Mouse (Mus musculus) liver, embryonic 11.5 days (tissue): Measurements from ENCODE around the gene Ptgir. TPM values are rescaled to one million over a fixed set of nuclear protein-coding genes. Genes with fewer than 3 reads are reported as not detected.

Source experiments
- ATAC-seq: fragments of 200-750 bp; cut with Nextera tagmentation; replicated peaks from 2 replicates; pipeline ENCODE4 v1.8.0; 2017; ENCODE audit warnings: moderate number of reproducible peaks, mild to moderate bottlenecking, moderate TSS enrichment, moderate library complexity; ENCODE audit not compliant: low FRiP score
- DNase-seq: peaks from one replicate; pipeline ENCODE4 v3.0.0-alpha.2; 2017; ENCODE audit warnings: low spot score
- H3K27ac ChIP-seq: fragments of 300-500 bp; sonication (generic); 2 replicates; pipeline ENCODE4 v1.5.1; 2014; ENCODE audit warnings: mild to moderate bottlenecking, low read depth, low read length, control low read depth
- H3K27me3 ChIP-seq: fragments of 300-500 bp; sonication (generic); replicated peaks from 2 replicates; pipeline ENCODE4 v1.6.1; 2014; ENCODE audit warnings: low read length, mixed read lengths; ENCODE audit not compliant: control insufficient read depth, insufficient read depth
- H3K36me3 ChIP-seq: fragments of 300-500 bp; sonication (generic); 2 replicates; pipeline ENCODE4 v1.6.1; 2014; ENCODE audit warnings: mild to moderate bottlenecking, low read length, moderate library complexity, mixed read lengths; ENCODE audit not compliant: control insufficient read depth, insufficient read depth
- H3K4me1 ChIP-seq: fragments of 300-500 bp; sonication (generic); replicated peaks from 2 replicates; pipeline ENCODE4 v1.6.1; 2014; ENCODE audit warnings: low read length, mixed read lengths; ENCODE audit not compliant: control insufficient read depth, insufficient read depth
- H3K4me2 ChIP-seq: fragments of 300-500 bp; sonication (generic); 2 replicates; pipeline ENCODE4 v1.6.1; 2014; ENCODE audit warnings: mild to moderate bottlenecking, control low read depth, moderate library complexity
- H3K4me3 ChIP-seq: fragments of 300-500 bp; sonication (generic); 2 replicates; pipeline ENCODE4 v1.5.1; 2014; ENCODE audit warnings: low read depth, low read length, control low read depth
- H3K9ac ChIP-seq: fragments of 300-500 bp; sonication (generic); 2 replicates; pipeline ENCODE4 v1.6.1; 2014; ENCODE audit warnings: low read depth, low read length, control low read depth
- H3K9me3 ChIP-seq: fragments of 300-500 bp; sonication (generic); 2 replicates; pipeline ENCODE4 v1.6.1; 2016; ENCODE audit warnings: low read length, inconsistent platforms, mixed read lengths; ENCODE audit not compliant: control insufficient read depth
- WGBS: fragments of 180-500 bp; shearing (Covaris S2); extraction: QIAGEN DNeasy Blood & Tissue Kit; methylation state at CpG from one replicate; pipeline ENCODE4 v1.1.7; 2014; 5-methylcytosine and 5-hydroxymethylcytosine counted together
- polyA plus RNA-seq: library from polyadenylated mRNA; unstranded; fragments of >200 nt; fragmentation: Nextera tagmentation; extraction: Ambion mirVana; gene quantifications from 2 replicates; pipeline ENCODE4 v1.2.1, GENCODE M21; 2014

The Ptgir gene
- polyA plus RNA-seq, 1 experiment from 2014 or later = 1.3 TPM

- 17% methylated on average over 14 of the region's 14 CpGs for WGBS
- H3K9me3 ChIP-seq = no peaks in the 10 kb centered on the region
- peak; percentile 64 for ATAC-seq
Measured at GRCm38 (mm10) chr7:16931968-16932627, 25.8 kb downstream of the Ptgir start.

GRCm38 (mm10) chr7:16932704-16933577 is 26.7 kb downstream of the Ptgir start:
- Histone ChIP-seq H3K4me3 (no peak overlapping the region), H3K4me1 (no peaks in the 10 kb centered on the region), H3K9ac (no peak overlapping the region), H3K27me3 (no peaks in the 10 kb centered on the region), H3K27ac (no peak overlapping the region), H3K9me3 (no peaks in the 10 kb centered on the region), H3K4me2 (no peak overlapping the region), H3K36me3 (no peaks in the 10 kb centered on the region)
- 35% methylated on average over 14 of the region's 14 CpGs for WGBS
- ATAC-seq (no peak), DNase-seq (no peak)

More at GRCm38 (mm10) chr7:16931968-16932627, 25.8 kb downstream of the Ptgir start:
- no peak for DNase-seq
- Histone ChIP-seq H3K9ac (no peak overlapping the region), H3K36me3 (no peaks in the 10 kb centered on the region), H3K4me1 (no peaks in the 10 kb centered on the region), H3K27ac (no peak overlapping the region), H3K27me3 (no peaks in the 10 kb centered on the region), H3K4me2 (no peak overlapping the region), H3K4me3 (no peak overlapping the region)

- Histone ChIP-seq H3K9ac (no peak overlapping the region), H3K4me2 (no peak overlapping the region), H3K27ac (no peak overlapping the region), H3K27me3 (no peaks in the 10 kb centered on the region), H3K9me3 (no peaks in the 10 kb centered on the region), H3K36me3 (no peaks in the 10 kb centered on the region), H3K4me3 (no peak overlapping the region), H3K4me1 (no peaks in the 10 kb centered on the region)
- no peak for ATAC-seq
- no peak for DNase-seq
- 46% methylated on average over 4 of the region's 4 CpGs for WGBS
Measured at GRCm38 (mm10) chr7:16937312-16937711, 31.0 kb downstream of the Ptgir start.

GRCm38 (mm10) chr7:16938117-16938791 is 32.0 kb downstream of the Ptgir start:
- H3K36me3 ChIP-seq = no peaks in the 10 kb centered on the region
- H3K27me3 ChIP-seq = 0 out of 2 replicates have a peak, but pooled peaks cover 2% of the 10 kb centered on the region
- H3K4me2 ChIP-seq = no peak overlapping the region
- DNase-seq (no peak), ATAC-seq (no peak)
- no peak overlapping the region for H3K27ac ChIP-seq
- H3K9ac ChIP-seq = no peak overlapping the region
- H3K9me3 ChIP-seq = no peaks in the 10 kb centered on the region
- no peaks in the 10 kb centered on the region for H3K4me1 ChIP-seq
- WGBS = 73% methylated on average over 17 of the region's 17 CpGs
- no peak overlapping the region for H3K4me3 ChIP-seq

GRCm38 (mm10) chr7:16940292-16940691 is 34.0 kb downstream of the Ptgir start:
- peaks cover 22% of the 10 kb centered on the region for H3K27me3 ChIP-seq
- ATAC-seq (no peak), DNase-seq (no peak)
- H3K4me1 ChIP-seq = no peaks in the 10 kb centered on the region
- H3K4me2 ChIP-seq = no peak overlapping the region
- no peak overlapping the region for H3K9ac ChIP-seq
- H3K27ac ChIP-seq = no peak overlapping the region
- 57% methylated on average over 7 of the region's 7 CpGs for WGBS
- H3K9me3 ChIP-seq = no peaks in the 10 kb centered on the region
- H3K36me3 ChIP-seq = no peaks in the 10 kb centered on the region
- no peak overlapping the region for H3K4me3 ChIP-seq

GRCm38 (mm10) chr7:16942861-16943260 is 36.6 kb downstream of the Ptgir start:
- Histone ChIP-seq H3K4me3 (no peak overlapping the region), H3K4me2 (no peak overlapping the region), H3K9me3 (no peaks in the 10 kb centered on the region), H3K27me3 (peaks cover 48% of the 10 kb centered on the region), H3K27ac (no peak overlapping the region), H3K36me3 (no peaks in the 10 kb centered on the region), H3K4me1 (peaks cover 7% of the 10 kb centered on the region; the same call in 1 of the 2 replicates), H3K9ac (no peak overlapping the region)
- DNase-seq = no peak
- ATAC-seq = no peak
- 59% methylated on average over 4 of the region's 4 CpGs for WGBS

- peak; percentile 77 for ATAC-seq
- no peaks in the 10 kb centered on the region for H3K9me3 ChIP-seq
- H3K36me3 ChIP-seq = no peaks in the 10 kb centered on the region
- H3K27me3 ChIP-seq = peaks cover 62% of the 10 kb centered on the region
- H3K9ac ChIP-seq = peak within 1 kb of the TSS; percentile 2
- peak within 1 kb of the TSS; percentile 53 for H3K4me3 ChIP-seq
- no peak within 1 kb of the TSS for H3K27ac ChIP-seq
- DNase-seq = peak; percentile 81
- peak within 1 kb of the TSS; percentile 79 for H3K4me2 ChIP-seq
- peaks cover 7% of the 10 kb centered on the region; the same call in 1 of the 2 replicates for H3K4me1 ChIP-seq
- WGBS = 15% methylated on average over 36 of the region's 36 CpGs
Measured at GRCm38 (mm10) chr7:16944061-16944807, 37.9 kb downstream of the Ptgir start, which contains the start of gene Pnmal2. Pnmal2 (plus strand) TSS chr7:16944682.

- Histone ChIP-seq H3K4me3 (peak overlapping the region; percentile 53), H3K36me3 (no peaks in the 10 kb centered on the region), H3K27me3 (peaks cover 68% of the 10 kb centered on the region), H3K9me3 (no peaks in the 10 kb centered on the region), H3K27ac (no peak overlapping the region), H3K4me2 (peak overlapping the region; percentile 79), H3K9ac (peak overlapping the region; percentile 2), H3K4me1 (peaks cover 7% of the 10 kb centered on the region; the same call in 1 of the 2 replicates)
- no peak for DNase-seq
- 4% methylated on average over 22 of the region's 22 CpGs for WGBS
- 0 out of 2 replicates have a peak, but pooled peaks have one; percentile 6 for ATAC-seq
Measured at GRCm38 (mm10) chr7:16944808-16945315, 38.6 kb downstream of the Ptgir start.
